Mouse (Mus musculus) heart, embryonic 13.5 days (tissue): Measurements from ENCODE around the gene Cflar. TPM values are rescaled to one million over a fixed set of nuclear protein-coding genes. Genes with fewer than 3 reads are reported as not detected.
"Not testable (repeated sequence)": the region's sequence is repeated elsewhere in the genome, so short reads cannot be mapped to it uniquely, and the experiment has no call there.

Source experiments
- ATAC-seq: fragments of 200-750 bp; cut with Nextera tagmentation; 2 replicates; pipeline ENCODE4 v1.8.0; 2017; ENCODE audit warnings: moderate TSS enrichment; ENCODE audit not compliant: insufficient number of reproducible peaks, low FRiP score, low TSS enrichment; ENCODE audit errors: extremely low read depth
- H3K27ac ChIP-seq: fragments of 300-500 bp; sonication (generic); replicated peaks from 2 replicates; pipeline ENCODE4 v1.5.1; 2015; ENCODE audit warnings: moderate library complexity, mild to moderate bottlenecking, inconsistent platforms
- H3K27me3 ChIP-seq: fragments of 300-500 bp; sonication (generic); replicated peaks from 2 replicates; pipeline ENCODE4 v1.6.1; 2015; ENCODE audit warnings: mild to moderate bottlenecking, inconsistent platforms
- H3K36me3 ChIP-seq: fragments of 300-500 bp; sonication (generic); 2 replicates; pipeline ENCODE4 v1.6.1; 2015; ENCODE audit warnings: mild to moderate bottlenecking, inconsistent platforms
- H3K4me1 ChIP-seq: fragments of 300-500 bp; sonication (generic); 2 replicates; pipeline ENCODE4 v1.6.1; 2015; ENCODE audit warnings: inconsistent platforms
- H3K4me2 ChIP-seq: fragments of 300-500 bp; sonication (generic); 2 replicates; pipeline ENCODE4 v1.6.1; 2015; ENCODE audit warnings: inconsistent platforms, mild to moderate bottlenecking, moderate library complexity
- H3K4me3 ChIP-seq: fragments of 300-500 bp; sonication (generic); 2 replicates; pipeline ENCODE4 v1.5.1; 2015; ENCODE audit warnings: moderate library complexity, mild to moderate bottlenecking, inconsistent platforms
- H3K9ac ChIP-seq: fragments of 300-500 bp; sonication (generic); 2 replicates; pipeline ENCODE4 v1.6.1; 2015; ENCODE audit warnings: inconsistent platforms, mild to moderate bottlenecking, moderate library complexity
- H3K9me3 ChIP-seq: fragments of 300-500 bp; sonication (generic); 2 replicates; pipeline ENCODE4 v1.6.1; 2016; ENCODE audit warnings: inconsistent platforms
- WGBS: fragments of 180-500 bp; shearing (Covaris S2); methylation state at CpG from one replicate; pipeline ENCODE4 v1.1.7; 2015; ENCODE audit warnings: mixed read lengths; 5-methylcytosine and 5-hydroxymethylcytosine counted together
- polyA plus RNA-seq: library from polyadenylated mRNA; unstranded; fragments of >200 nt; fragmentation: Nextera tagmentation; extraction: Ambion mirVana; gene quantifications from 2 replicates; pipeline ENCODE4 v1.2.1, GENCODE M21; 2015

Cflar gene
- polyA plus RNA-seq, 1 experiment from 2014 or later = 29.2 TPM

DNA sequence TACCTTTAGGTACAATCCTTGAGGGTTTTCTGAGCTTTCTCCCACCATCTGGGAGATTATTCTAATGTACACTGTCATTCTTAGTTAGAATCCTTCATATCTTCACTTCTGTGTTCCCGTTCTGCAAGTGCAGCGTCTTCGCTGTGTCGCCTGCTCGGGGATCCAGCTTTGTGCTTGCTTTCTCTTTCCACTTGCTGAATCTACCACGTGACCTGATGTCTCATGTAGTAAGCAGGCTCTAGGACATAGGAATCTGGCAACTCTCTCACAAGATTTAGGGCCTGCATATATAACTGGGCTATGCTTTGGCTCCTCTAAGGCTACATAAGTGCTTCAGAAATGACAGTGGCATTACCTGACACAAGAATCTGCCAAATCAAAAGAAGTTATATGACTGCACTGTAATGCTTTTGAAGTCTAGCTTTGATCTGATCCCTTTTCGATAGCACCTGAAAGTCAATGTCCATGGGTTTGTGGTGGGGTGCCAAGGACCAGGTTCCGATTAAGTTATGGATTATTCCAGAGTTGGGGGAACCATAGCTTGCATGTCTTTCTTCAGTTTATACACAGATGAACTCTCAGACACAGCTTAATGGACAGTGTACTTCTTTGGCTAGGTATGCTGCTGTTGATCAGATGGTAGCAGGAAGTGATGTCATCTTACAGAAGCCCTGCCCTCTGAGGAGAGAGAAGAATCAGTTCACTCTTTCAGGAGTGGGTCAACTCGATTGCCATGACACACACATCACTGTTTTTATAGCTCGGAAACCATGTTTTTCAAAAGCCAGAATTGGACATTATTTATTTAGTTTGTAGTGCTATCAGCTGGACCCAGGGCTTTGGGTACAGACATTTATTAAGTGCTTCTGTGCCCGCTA is 23.0 kb downstream of the Cflar start:
- Histone ChIP-seq H3K4me3 (no peak overlapping the region), H3K9ac (no peak overlapping the region), H3K9me3 (no peaks in the 10 kb centered on the region), H3K27me3 (no peaks in the 10 kb centered on the region), H3K4me1 (no peaks in the 10 kb centered on the region), H3K4me2 (no peak overlapping the region), H3K27ac (no peak overlapping the region), H3K36me3 (peaks cover 84% of the 10 kb centered on the region)
- ATAC-seq = no peak
- 88% methylated on average over 11 of the region's 11 CpGs for WGBS

- H3K4me2 ChIP-seq = no peak overlapping the region
- H3K9ac ChIP-seq = no peak overlapping the region
- no peak overlapping the region for H3K4me3 ChIP-seq
- no peaks in the 10 kb centered on the region for H3K9me3 ChIP-seq
- WGBS = 89% methylated on average over 7 of the region's 7 CpGs
- no peaks in the 10 kb centered on the region for H3K4me1 ChIP-seq
- peaks cover 87% of the 10 kb centered on the region for H3K36me3 ChIP-seq
- H3K27me3 ChIP-seq = no peaks in the 10 kb centered on the region
- ATAC-seq = no peak
- no peak overlapping the region for H3K27ac ChIP-seq
Observed at GRCm38 (mm10) chr1:58735962-58736361, 24.7 kb downstream of the Cflar start.

- Histone ChIP-seq H3K4me2 (no peak overlapping the region), H3K4me1 (no peaks in the 10 kb centered on the region), H3K9ac (no peak overlapping the region), H3K9me3 (no peaks in the 10 kb centered on the region), H3K27ac (no peak overlapping the region), H3K36me3 (peaks cover 87% of the 10 kb centered on the region), H3K27me3 (no peaks in the 10 kb centered on the region), H3K4me3 (no peak overlapping the region)
- 91% methylated on average over 22 of the region's 22 CpGs for WGBS
- ATAC-seq = no peak
Observed at GRCm38 (mm10) chr1:58736968-58737367, 25.7 kb downstream of the Cflar start.

- H3K27me3 ChIP-seq = no peaks in the 10 kb centered on the region
- no peak overlapping the region for H3K4me3 ChIP-seq
- no peak overlapping the region for H3K27ac ChIP-seq
- no peak overlapping the region for H3K9ac ChIP-seq
- H3K4me2 ChIP-seq = no peak overlapping the region
- peaks cover 95% of the 10 kb centered on the region for H3K36me3 ChIP-seq
- no peaks in the 10 kb centered on the region for H3K9me3 ChIP-seq
- no peak for ATAC-seq
- H3K4me1 ChIP-seq = 0 out of 2 replicates have a peak, but pooled peaks cover 5% of the 10 kb centered on the region
- WGBS = 81% methylated on average over 7 of the region's 7 CpGs
Observed at GRCm38 (mm10) chr1:58739529-58739928, 28.2 kb downstream of the Cflar start.

GRCm38 (mm10) chr1:58742571-58743021 is 31.3 kb downstream of the Cflar start:
- Histone ChIP-seq H3K9me3 (no peaks in the 10 kb centered on the region), H3K36me3 (peaks cover 94% of the 10 kb centered on the region), H3K27ac (peak overlapping the region; percentile 48), H3K27me3 (no peaks in the 10 kb centered on the region), H3K4me2 (no peak overlapping the region), H3K4me3 (no peak overlapping the region), H3K4me1 (0 out of 2 replicates have a peak, but pooled peaks cover 5% of the 10 kb centered on the region), H3K9ac (no peak overlapping the region)
- ATAC-seq = no peak
- 57% methylated on average over 5 of the region's 5 CpGs for WGBS

- Histone ChIP-seq H3K4me2 (no peak overlapping the region), H3K27ac (peak overlapping the region; percentile 48; the same call in 1 of the 2 replicates), H3K27me3 (no peaks in the 10 kb centered on the region), H3K4me1 (0 out of 2 replicates have a peak, but pooled peaks cover 5% of the 10 kb centered on the region), H3K9me3 (no peaks in the 10 kb centered on the region), H3K36me3 (peaks cover 95% of the 10 kb centered on the region), H3K4me3 (no peak overlapping the region), H3K9ac (no peak overlapping the region)
- no peak for ATAC-seq
- 65% methylated on average over 6 of the region's 6 CpGs for WGBS
Observed at GRCm38 (mm10) chr1:58743252-58743651, 31.9 kb downstream of the Cflar start.

DNA sequence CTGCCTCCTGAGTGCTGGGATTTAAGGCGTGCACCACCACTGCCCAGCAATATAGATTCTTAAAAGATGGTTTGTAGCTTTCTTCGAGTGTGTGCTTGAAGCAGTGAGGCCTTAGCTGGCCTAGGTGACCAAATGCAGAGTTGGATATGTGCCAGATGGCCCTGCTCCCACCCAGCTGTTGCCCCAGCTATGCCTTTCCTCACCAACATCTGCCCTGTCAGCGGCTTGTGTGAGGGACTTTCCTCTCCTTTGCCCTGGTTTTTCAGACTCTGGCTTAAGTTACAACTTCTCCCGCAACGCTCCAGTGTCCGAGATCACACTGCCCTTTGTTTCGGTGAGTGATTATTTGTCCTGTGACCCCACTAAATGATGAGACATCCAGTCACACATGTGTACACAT is 33.3 kb downstream of the Cflar start:
- Histone ChIP-seq H3K9ac (no peak overlapping the region), H3K27ac (no peak overlapping the region), H3K4me2 (no peak overlapping the region), H3K4me1 (0 out of 2 replicates have a peak, but pooled peaks cover 5% of the 10 kb centered on the region), H3K36me3 (peaks cover 96% of the 10 kb centered on the region), H3K4me3 (no peak overlapping the region), H3K27me3 (no peaks in the 10 kb centered on the region), H3K9me3 (no peaks in the 10 kb centered on the region)
- ATAC-seq = no peak
- 80% methylated on average over 7 of the region's 7 CpGs for WGBS

- Histone ChIP-seq H3K27ac (no peak overlapping the region), H3K4me3 (no peak overlapping the region), H3K36me3 (peaks cover 75% of the 10 kb centered on the region), H3K4me1 (0 out of 2 replicates have a peak, but pooled peaks cover 5% of the 10 kb centered on the region), H3K4me2 (no peak overlapping the region), H3K9me3 (no peaks in the 10 kb centered on the region), H3K27me3 (no peaks in the 10 kb centered on the region), H3K9ac (no peak overlapping the region)
- ATAC-seq = no peak
- WGBS = 65% methylated on average over 9 of the region's 9 CpGs
Observed at GRCm38 (mm10) chr1:58746880-58747279, 35.6 kb downstream of the Cflar start.

DNA sequence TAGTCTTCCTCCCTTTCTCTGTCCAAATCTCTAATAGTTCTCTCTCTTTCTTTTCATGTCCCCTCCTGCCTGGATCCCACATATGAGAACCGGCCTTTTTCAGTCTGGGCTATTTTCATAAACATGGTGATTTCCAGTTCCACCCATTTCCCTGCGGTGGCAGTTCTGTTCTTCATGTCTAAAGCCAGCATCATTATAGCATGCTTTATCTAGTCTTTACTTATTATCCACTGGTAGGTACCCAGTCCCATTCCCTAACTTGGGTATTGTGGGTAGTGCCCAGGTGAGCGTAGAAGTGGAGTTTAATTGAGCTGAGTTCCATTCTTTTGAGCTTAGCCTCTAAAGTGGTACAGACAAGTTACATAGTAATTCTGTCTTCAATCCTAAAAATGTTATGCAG is 48.1 kb downstream of the Cflar start:
- Histone ChIP-seq H3K9ac (no peak overlapping the region), H3K4me3 (no peak overlapping the region), H3K36me3 (peaks cover 46% of the 10 kb centered on the region), H3K4me1 (no peaks in the 10 kb centered on the region), H3K9me3 (no peaks in the 10 kb centered on the region), H3K4me2 (no peak overlapping the region), H3K27me3 (no peaks in the 10 kb centered on the region), H3K27ac (no peak overlapping the region)
- 92% methylated on average over 3 of the region's 3 CpGs for WGBS
- ATAC-seq = no peak

DNA sequence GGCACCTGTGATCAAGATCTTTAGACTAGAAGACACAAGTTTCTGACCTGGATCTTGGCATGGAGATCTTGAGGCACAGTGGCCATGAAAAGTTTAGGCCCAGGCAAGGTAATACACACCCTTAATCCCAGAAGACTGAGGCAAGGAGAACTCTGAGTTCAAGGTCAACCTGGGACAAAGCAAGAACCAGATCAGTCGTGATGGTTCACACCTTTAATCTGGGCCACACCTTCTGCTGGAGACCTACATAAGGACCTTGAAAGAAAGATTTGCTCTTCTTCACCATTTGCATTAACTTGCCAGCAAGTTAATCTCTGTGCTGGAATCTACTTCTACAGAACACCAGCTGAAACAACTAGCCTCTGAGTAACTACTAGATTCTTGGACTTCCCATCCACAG is 49.3 kb downstream of the Cflar start:
- Histone ChIP-seq H3K27ac (no peak overlapping the region), H3K4me1 (no peaks in the 10 kb centered on the region), H3K4me2 (no peak overlapping the region), H3K4me3 (no peak overlapping the region), H3K36me3 (peaks cover 35% of the 10 kb centered on the region), H3K27me3 (no peaks in the 10 kb centered on the region), H3K9me3 (no peaks in the 10 kb centered on the region), H3K9ac (no peak overlapping the region)
- WGBS = 75% methylated on average over 1 of the region's 1 CpGs
- ATAC-seq = no peak

DNA sequence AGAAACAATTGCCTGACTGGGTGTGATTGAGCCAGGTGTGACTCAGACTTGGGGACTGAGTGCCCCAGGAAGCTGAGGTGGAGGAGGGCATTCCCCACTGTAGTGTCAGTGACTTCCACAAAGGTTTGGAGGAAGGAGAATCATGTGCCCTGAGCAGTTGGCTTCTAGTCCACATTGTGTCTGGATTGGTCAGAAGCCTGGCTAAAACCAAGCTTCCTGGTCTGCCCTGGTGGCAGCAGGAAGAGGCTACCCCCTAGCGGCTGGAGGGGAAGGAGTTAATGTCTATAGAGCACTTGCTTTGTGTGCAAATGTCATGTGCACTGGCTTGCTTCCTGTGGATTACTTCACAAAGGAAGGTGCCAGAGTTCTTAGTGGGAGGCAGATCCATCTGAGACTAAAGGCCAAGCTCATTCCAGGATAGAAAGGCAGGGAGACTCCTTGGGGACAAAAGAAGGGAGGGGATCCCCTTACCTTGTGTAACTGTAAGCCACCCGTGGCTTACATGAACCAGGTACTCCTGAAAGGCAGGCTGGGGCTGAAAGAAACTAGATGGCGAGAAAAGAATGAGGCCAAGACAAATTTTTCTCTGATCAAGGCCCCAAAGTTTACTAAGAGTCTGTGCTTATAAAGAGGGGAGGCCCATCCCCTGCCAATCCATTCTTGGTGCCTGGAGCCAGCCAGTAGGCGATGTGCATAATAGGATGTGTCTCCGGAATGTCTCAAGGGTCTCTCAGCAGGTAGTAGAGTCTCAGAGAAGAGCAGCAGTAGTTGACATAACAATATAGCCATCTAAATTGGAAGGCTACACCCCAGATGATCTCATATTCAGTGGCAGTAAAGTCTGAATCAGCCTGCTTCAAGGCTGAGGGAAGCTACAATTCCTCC is 50.3 kb downstream of the Cflar start:
- not testable (repeated sequence) for H3K4me1 ChIP-seq, ATAC-seq, H3K27me3 ChIP-seq, H3K9me3 ChIP-seq, H3K4me3 ChIP-seq, H3K4me2 ChIP-seq, H3K27ac ChIP-seq, H3K9ac ChIP-seq
- 80% methylated on average over 5 of the region's 5 CpGs for WGBS
- peaks cover 28% of the 10 kb centered on the region for H3K36me3 ChIP-seq
